Mouse (Mus musculus): ENCODE results near the gene Nipa1. TPM values are rescaled to one million over a fixed set of nuclear protein-coding genes. Genes with fewer than 3 reads are reported as not detected.
A peak's percentile ranks its signal among the peaks of the same experiment; 100 is the strongest.

Nipa1 gene
- polyA plus RNA-seq, 1 experiment from 2014 or later: 9.6 TPM

DNA sequence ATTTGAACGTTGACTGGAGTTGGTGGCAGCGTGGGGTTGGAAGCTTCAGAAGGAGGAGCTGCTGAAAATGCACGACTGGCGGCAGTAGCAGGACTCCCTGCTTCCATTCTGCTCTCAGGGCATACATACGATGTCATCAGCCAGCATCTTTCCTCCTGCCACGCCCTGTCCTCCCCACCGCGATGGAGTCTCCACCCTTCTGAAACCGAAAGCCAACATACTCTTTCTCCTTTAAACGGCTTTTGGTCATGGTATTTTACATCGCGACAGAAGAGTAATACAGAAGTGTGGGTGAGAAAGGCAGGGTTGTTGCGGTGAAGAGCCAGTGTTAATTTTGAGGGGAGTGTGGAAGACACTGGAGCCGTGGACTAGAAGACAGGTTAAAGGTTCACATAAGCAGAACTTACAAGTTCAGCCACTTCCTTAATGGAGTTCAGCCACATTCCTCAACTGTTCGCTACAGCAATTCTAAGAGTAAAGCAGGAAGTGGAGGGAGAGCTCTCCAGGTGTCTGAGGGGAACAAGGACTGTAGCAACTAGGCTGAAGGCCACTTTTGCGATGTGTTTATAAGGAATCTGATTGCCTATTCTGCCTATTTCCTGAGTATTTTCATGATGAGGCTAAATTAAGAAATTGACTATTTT, 51.4 kb downstream of the Nipa1 start:
- Histone ChIP-seq H3K9ac (ENCODE audit: low read length) (no peak overlapping the region), H3K27me3 (ENCODE audit: control insufficient read depth, insufficient read depth, low read length) (no peaks in the 10 kb centered on the region), H3K4me1 (replicated peaks; ENCODE audit: control insufficient read depth, insufficient read depth, low read length) (no peaks in the 10 kb centered on the region), H3K27ac (ENCODE audit: low read depth, low read length) (no peak overlapping the region), H3K4me3 (ENCODE audit: low read depth, low read length) (no peak overlapping the region), H3K9me3 (ENCODE audit: control insufficient read depth, low read length) (no peaks in the 10 kb centered on the region), H3K36me3 (ENCODE audit: control insufficient read depth, insufficient read depth, low read length) (no peaks in the 10 kb centered on the region), H3K4me2 (ENCODE audit: low read depth, low read length, severe bottlenecking) (no peak overlapping the region)
- ATAC-seq (replicated peaks; ENCODE audit: low FRiP score) (no peak), DNase-seq (ENCODE audit: low spot score) (no peak)
- WGBS: 59% methylated on average over 16 of the region's 16 CpGs

DNA sequence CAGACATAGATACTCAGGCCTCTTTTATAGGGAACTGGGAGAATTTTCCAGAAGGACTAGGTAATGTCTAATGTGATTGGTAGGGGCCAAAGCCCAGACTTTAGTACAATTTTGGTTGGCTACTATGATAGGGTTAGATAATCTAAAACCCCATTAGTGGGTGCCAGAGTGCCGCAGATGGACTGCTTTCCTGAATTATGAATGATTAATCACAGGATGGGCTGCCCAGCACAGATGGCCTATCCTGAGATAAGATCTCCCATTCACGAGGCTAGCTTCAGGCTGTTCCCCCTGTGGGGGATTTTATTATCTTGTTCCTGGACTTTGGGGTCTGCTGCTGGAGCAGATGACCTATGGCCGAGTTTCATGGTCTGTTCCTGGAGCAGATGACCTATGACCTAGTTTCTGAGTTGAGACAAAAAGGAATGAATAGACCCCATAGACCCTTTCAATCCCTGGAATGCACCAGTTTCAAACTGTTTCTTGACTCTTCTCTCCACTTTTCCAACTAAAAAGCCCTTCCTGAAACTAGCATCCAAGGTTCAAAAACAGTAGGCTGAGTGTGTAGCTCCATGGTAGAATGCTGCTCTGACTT, 52.8 kb downstream of the Nipa1 start:
- no peak overlapping the region for H3K4me2 ChIP-seq (ENCODE audit: low read depth, low read length, severe bottlenecking)
- no peaks in the 10 kb centered on the region for H3K27me3 ChIP-seq (ENCODE audit: control insufficient read depth, insufficient read depth, low read length)
- DNase-seq (ENCODE audit: low spot score) (no peak), ATAC-seq (replicated peaks; ENCODE audit: low FRiP score) (no peak)
- 51% methylated on average over 3 of the region's 3 CpGs for WGBS
- no peaks in the 10 kb centered on the region for H3K9me3 ChIP-seq (ENCODE audit: control insufficient read depth, low read length)
- no peaks in the 10 kb centered on the region for H3K36me3 ChIP-seq (ENCODE audit: control insufficient read depth, insufficient read depth, low read length)
- H3K4me3 ChIP-seq (ENCODE audit: low read depth, low read length): no peak overlapping the region
- no peaks in the 10 kb centered on the region for H3K4me1 ChIP-seq (replicated peaks; ENCODE audit: control insufficient read depth, insufficient read depth, low read length)
- H3K27ac ChIP-seq (ENCODE audit: low read depth, low read length): no peak overlapping the region
- no peak overlapping the region for H3K9ac ChIP-seq (ENCODE audit: low read length)

DNA sequence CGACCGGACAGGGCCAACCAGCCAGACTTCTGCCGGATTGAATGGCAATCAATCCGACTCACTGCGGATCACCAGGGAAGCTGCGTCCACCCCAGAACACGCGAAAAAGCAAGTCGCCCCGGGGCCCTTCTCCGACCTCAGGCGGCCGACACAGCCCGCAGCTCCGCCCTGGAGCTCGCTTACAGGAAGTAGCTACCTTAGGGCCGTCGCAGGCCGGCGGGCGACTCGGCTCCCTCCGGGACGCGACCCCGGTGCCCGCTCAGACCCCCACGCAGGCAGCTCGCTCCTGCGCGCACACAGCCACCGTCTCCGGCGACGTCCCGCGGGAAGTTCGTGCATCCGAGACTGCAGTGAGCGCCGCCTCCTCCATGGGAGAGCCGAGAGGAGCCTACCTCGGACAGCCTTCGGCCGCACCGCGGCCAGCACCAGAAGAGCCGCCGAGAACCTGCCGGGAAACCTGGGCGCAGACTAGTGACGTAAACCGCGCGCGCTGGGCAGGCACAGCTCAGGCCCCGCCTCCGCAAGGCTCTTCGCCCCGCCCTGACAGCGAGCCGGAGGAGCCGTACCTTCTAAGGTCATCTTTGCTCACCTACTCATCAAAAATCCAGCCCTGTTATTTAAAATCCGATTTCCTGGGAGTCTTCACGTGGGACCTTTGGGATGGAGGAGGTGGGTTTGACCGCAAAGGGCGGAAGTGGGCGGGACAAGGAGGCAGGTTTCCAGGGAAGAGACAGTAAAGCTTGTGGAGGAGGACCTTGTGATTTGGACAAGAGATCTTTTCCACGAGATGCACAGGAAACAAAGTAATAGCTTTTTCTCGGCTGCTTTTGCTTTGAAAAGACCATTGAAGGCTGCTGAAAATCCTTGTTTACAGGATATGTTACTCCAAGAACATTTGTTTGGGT, 57.5 kb downstream of the Nipa1 start, which contains the start of gene Nipa2:
TSS of gene Nipa2 (minus strand) at position 473 of the 905 bp plus-strand sequence.
- Histone ChIP-seq H3K9ac (ENCODE audit: low read length) (peak within 1 kb of the TSS; percentile 89), H3K4me2 (ENCODE audit: low read depth, low read length, severe bottlenecking) (peak within 1 kb of the TSS; percentile 63), H3K27me3 (ENCODE audit: control insufficient read depth, insufficient read depth, low read length) (no peaks in the 10 kb centered on the region), H3K4me3 (ENCODE audit: low read depth, low read length) (peak within 1 kb of the TSS; percentile 89), H3K27ac (ENCODE audit: low read depth, low read length) (peak within 1 kb of the TSS; percentile 77), H3K9me3 (ENCODE audit: control insufficient read depth, low read length) (no peaks in the 10 kb centered on the region), H3K4me1 (replicated peaks; ENCODE audit: control insufficient read depth, insufficient read depth, low read length) (no peaks in the 10 kb centered on the region; the same call in 1 of the 2 replicates), H3K36me3 (ENCODE audit: control insufficient read depth, insufficient read depth, low read length) (no peaks in the 10 kb centered on the region)
- WGBS: under 1% methylated on average over 58 of the region's 70 CpGs
- DNase-seq (ENCODE audit: low spot score): peak; percentile 96
- peak; percentile 99 for ATAC-seq (replicated peaks; ENCODE audit: low FRiP score)

DNA sequence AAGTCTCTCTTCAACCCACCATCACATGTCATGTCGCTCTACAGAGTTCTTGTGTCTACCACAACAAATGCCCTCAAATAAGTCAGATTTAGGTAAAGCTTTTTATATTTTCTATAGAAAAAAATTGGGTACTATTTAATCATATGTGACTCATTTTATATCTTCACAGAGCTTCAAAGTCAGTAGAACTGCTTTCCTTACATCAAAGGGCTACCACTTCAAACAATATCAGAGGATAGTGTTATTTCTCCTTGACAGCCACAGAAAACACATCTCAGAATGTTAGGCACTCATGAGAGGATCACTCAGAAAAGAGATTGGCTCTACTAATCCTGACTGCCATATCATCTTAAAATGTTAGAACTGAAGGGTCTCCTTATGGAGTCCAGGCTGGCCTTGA, 59.2 kb downstream of the Nipa1 start:
- H3K36me3 ChIP-seq (ENCODE audit: control insufficient read depth, insufficient read depth, low read length): no peaks in the 10 kb centered on the region
- ATAC-seq (replicated peaks; ENCODE audit: low FRiP score) (no peak), DNase-seq (ENCODE audit: low spot score) (no peak)
- H3K4me3 ChIP-seq (ENCODE audit: low read depth, low read length): no peak overlapping the region
- H3K27ac ChIP-seq (ENCODE audit: low read depth, low read length): no peak overlapping the region
- H3K9me3 ChIP-seq (ENCODE audit: control insufficient read depth, low read length): no peaks in the 10 kb centered on the region
- H3K4me1 ChIP-seq (replicated peaks; ENCODE audit: control insufficient read depth, insufficient read depth, low read length): no peaks in the 10 kb centered on the region; the same call in 1 of the 2 replicates
- no peak overlapping the region for H3K9ac ChIP-seq (ENCODE audit: low read length)
- no peak overlapping the region for H3K4me2 ChIP-seq (ENCODE audit: low read depth, low read length, severe bottlenecking)
- no peaks in the 10 kb centered on the region for H3K27me3 ChIP-seq (ENCODE audit: control insufficient read depth, insufficient read depth, low read length)
- 100% methylated on average over 1 of the region's 1 CpGs for WGBS

DNA sequence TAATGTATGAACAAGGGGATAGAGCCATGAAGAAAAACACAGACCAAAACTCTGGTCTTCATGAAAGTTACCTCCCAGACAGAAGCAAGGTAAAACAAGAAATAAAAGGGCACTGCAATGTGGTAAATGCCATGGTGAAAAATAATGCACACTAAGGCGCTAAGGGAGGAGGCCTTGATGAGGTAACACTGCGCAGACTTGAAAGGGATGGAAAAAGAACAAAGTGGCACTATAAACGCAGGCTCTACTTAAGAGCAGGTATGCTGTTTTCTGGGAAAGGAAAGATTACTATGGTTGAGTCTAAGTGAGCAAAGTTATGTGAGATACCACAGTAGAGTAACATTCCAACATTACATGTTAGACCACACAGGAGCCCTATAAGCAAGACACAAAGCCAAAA, 60.0 kb downstream of the Nipa1 start:
- H3K36me3 ChIP-seq (ENCODE audit: control insufficient read depth, insufficient read depth, low read length): no peaks in the 10 kb centered on the region
- WGBS: 97% methylated on average over 3 of the region's 3 CpGs
- no peak for ATAC-seq (replicated peaks; ENCODE audit: low FRiP score)

DNA sequence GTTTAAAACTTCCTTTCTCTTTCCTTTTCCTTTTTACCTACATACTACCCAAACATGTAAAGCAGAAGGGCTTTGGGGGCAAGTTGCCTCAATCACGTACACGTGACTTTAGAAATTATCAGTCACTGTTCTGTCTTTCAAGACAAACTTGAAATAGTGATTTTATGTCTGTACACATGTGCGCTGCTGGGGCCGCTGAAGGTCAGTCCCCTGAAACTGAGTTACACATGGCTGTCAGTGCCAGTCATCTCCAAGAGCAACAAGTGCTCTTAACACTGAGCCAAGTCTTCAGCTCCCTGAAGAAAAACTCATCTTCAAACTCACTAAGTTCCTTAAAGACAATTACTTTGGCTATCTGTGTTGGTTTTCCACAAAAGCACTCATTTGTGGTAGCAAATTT, 61.8 kb downstream of the Nipa1 start:
- Histone ChIP-seq H3K9ac (ENCODE audit: low read length) (no peak overlapping the region), H3K4me2 (ENCODE audit: low read depth, low read length, severe bottlenecking) (no peak overlapping the region), H3K27ac (ENCODE audit: low read depth, low read length) (no peak overlapping the region), H3K27me3 (ENCODE audit: control insufficient read depth, insufficient read depth, low read length) (no peaks in the 10 kb centered on the region), H3K4me3 (ENCODE audit: low read depth, low read length) (no peak overlapping the region), H3K9me3 (ENCODE audit: control insufficient read depth, low read length) (peaks cover 6% of the 10 kb centered on the region; the same call in 1 of the 2 replicates), H3K36me3 (ENCODE audit: control insufficient read depth, insufficient read depth, low read length) (no peaks in the 10 kb centered on the region), H3K4me1 (replicated peaks; ENCODE audit: control insufficient read depth, insufficient read depth, low read length) (no peaks in the 10 kb centered on the region; the same call in 1 of the 2 replicates)
- ATAC-seq (replicated peaks; ENCODE audit: low FRiP score) (no peak), DNase-seq (ENCODE audit: low spot score) (no peak)
- 94% methylated on average over 4 of the region's 4 CpGs for WGBS

More for the DNA sequence above, 60.0 kb downstream of the Nipa1 start:
- DNase-seq (ENCODE audit: low spot score): no peak
- Histone ChIP-seq H3K4me2 (ENCODE audit: low read depth, low read length, severe bottlenecking) (no peak overlapping the region), H3K9me3 (ENCODE audit: control insufficient read depth, low read length) (no peaks in the 10 kb centered on the region), H3K27ac (ENCODE audit: low read depth, low read length) (no peak overlapping the region), H3K27me3 (ENCODE audit: control insufficient read depth, insufficient read depth, low read length) (no peaks in the 10 kb centered on the region), H3K4me3 (ENCODE audit: low read depth, low read length) (no peak overlapping the region), H3K9ac (ENCODE audit: low read length) (no peak overlapping the region), H3K4me1 (replicated peaks; ENCODE audit: control insufficient read depth, insufficient read depth, low read length) (no peaks in the 10 kb centered on the region; the same call in 1 of the 2 replicates)

DNA sequence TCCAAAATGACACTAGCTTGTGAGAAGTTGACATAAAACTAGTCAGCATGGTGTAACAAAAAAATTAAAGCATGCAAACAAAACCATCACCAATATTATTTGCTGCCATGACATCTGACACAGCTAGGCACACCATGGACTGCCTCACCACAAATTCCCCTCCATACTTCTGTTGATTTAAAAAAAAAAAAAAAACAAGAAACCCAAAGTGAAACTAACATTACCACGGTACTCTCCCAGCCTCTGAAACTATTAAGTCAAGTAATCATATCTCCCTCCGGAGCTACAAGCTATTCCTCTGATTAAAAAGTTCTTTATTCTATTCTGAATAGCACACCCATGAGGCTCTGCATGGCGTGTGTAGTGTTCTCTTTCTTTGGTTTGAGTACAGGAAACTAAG, 62.6 kb downstream of the Nipa1 start:
- WGBS: 88% methylated on average over 3 of the region's 3 CpGs
- Histone ChIP-seq H3K4me1 (replicated peaks; ENCODE audit: control insufficient read depth, insufficient read depth, low read length) (no peaks in the 10 kb centered on the region; the same call in 1 of the 2 replicates), H3K4me3 (ENCODE audit: low read depth, low read length) (no peak overlapping the region), H3K27ac (ENCODE audit: low read depth, low read length) (no peak overlapping the region), H3K36me3 (ENCODE audit: control insufficient read depth, insufficient read depth, low read length) (no peaks in the 10 kb centered on the region), H3K27me3 (ENCODE audit: control insufficient read depth, insufficient read depth, low read length) (no peaks in the 10 kb centered on the region), H3K4me2 (ENCODE audit: low read depth, low read length, severe bottlenecking) (no peak overlapping the region), H3K9me3 (ENCODE audit: control insufficient read depth, low read length) (peaks cover 6% of the 10 kb centered on the region; the same call in 1 of the 2 replicates), H3K9ac (ENCODE audit: low read length) (no peak overlapping the region)
- DNase-seq (ENCODE audit: low spot score) (no peak), ATAC-seq (replicated peaks; ENCODE audit: low FRiP score) (no peak)

DNA sequence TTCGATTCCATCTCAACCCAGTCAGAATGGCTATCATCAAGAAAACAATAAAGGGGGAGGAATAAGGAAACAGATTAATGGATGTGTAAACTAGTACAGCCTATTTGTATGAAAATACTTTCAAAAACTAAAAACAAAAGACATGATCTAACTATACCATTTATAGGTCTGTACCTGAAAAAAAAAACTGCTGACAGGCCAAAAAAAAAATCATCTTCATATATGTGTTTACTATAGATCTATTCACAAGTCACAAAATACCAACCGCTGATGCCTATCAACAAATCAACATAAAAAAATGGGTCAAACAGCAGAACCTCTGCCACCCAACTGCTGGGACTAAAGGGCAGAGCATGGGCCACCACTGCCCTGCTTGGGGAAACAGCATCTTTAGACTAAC, 63.7 kb downstream of the Nipa1 start:
- DNase-seq (ENCODE audit: low spot score): no peak

More for the DNA sequence above, 63.7 kb downstream of the Nipa1 start:
- 97% methylated on average over 2 of the region's 2 CpGs for WGBS
- Histone ChIP-seq H3K9me3 (ENCODE audit: control insufficient read depth, low read length) (peaks cover 6% of the 10 kb centered on the region; the same call in 1 of the 2 replicates), H3K36me3 (ENCODE audit: control insufficient read depth, insufficient read depth, low read length) (no peaks in the 10 kb centered on the region), H3K4me3 (ENCODE audit: low read depth, low read length) (no peak overlapping the region), H3K4me2 (ENCODE audit: low read depth, low read length, severe bottlenecking) (no peak overlapping the region), H3K9ac (ENCODE audit: low read length) (no peak overlapping the region), H3K27me3 (ENCODE audit: control insufficient read depth, insufficient read depth, low read length) (no peaks in the 10 kb centered on the region), H3K4me1 (replicated peaks; ENCODE audit: control insufficient read depth, insufficient read depth, low read length) (no peaks in the 10 kb centered on the region; the same call in 1 of the 2 replicates), H3K27ac (ENCODE audit: low read depth, low read length) (no peak overlapping the region)
- no peak for ATAC-seq (replicated peaks; ENCODE audit: low FRiP score)

All from forebrain, embryonic 11.5 days (tissue).